Mouse (Mus musculus) CD8-positive naive resting alpha-beta T cell, adult 2 months (primary cell): ENCODE data around the gene Lekr1.

Experiments used
- DNase-seq, 2 experiments: peaks; one replicate each; pipeline ENCODE4 v3.0.0; 2022; ENCODE audit warnings: low read depth in 2 of 2, low spot score in 2 of 2

The Lekr1 gene

GRCm38 (mm10) chr3:65656451-65656850 lies 9.6 kb upstream of the Lekr1 start:
- DNase-seq, result no peak

GRCm38 (mm10) chr3:65656902-65657660 lies 8.9 kb upstream of the Lekr1 start:
- DNase-seq, result no peak

GRCm38 (mm10) chr3:65658081-65658612 lies 7.9 kb upstream of the Lekr1 start:
- DNase-seq, result no peak

GRCm38 (mm10) chr3:65658721-65659619 lies 7.1 kb upstream of the Lekr1 start:
- peak; percentile 61 to 67 for DNase-seq

- no peak for DNase-seq
Observed at GRCm38 (mm10) chr3:65659620-65659932, 6.5 kb upstream of the Lekr1 start.

- DNase-seq, result no peak
Observed at GRCm38 (mm10) chr3:65660336-65660735, 5.7 kb upstream of the Lekr1 start.

- no peak for DNase-seq
Observed at GRCm38 (mm10) chr3:65661731-65662130, 4.3 kb upstream of the Lekr1 start.

- DNase-seq, result peak; percentile 41 to 52
Observed at GRCm38 (mm10) chr3:65663176-65663575, 2.9 kb upstream of the Lekr1 start.

GRCm38 (mm10) chr3:65670216-65670615 lies 4.2 kb downstream of the Lekr1 start:
- DNase-seq, result no peak

GRCm38 (mm10) chr3:65673725-65674124 lies 7.7 kb downstream of the Lekr1 start:
- no peak for DNase-seq

- DNase-seq, result no peak
Observed at GRCm38 (mm10) chr3:65680612-65681011, 14.6 kb downstream of the Lekr1 start.

GRCm38 (mm10) chr3:65689705-65690104 lies 23.7 kb downstream of the Lekr1 start:
- DNase-seq, result no peak

GRCm38 (mm10) chr3:65690850-65691249 lies 24.8 kb downstream of the Lekr1 start:
- DNase-seq, result no peak

- DNase-seq, result no peak
Observed at GRCm38 (mm10) chr3:65699704-65700103, 33.7 kb downstream of the Lekr1 start.

GRCm38 (mm10) chr3:65714372-65714771 lies 48.3 kb downstream of the Lekr1 start:
- no peak for DNase-seq

- no peak for DNase-seq
Observed at GRCm38 (mm10) chr3:65717406-65717805, 51.4 kb downstream of the Lekr1 start.

- DNase-seq, result no peak
Observed at GRCm38 (mm10) chr3:65722897-65723296, 56.9 kb downstream of the Lekr1 start.

- DNase-seq, result no peak
Observed at GRCm38 (mm10) chr3:65723664-65724063, 57.6 kb downstream of the Lekr1 start.

GRCm38 (mm10) chr3:65737816-65738215 lies 71.8 kb downstream of the Lekr1 start:
- DNase-seq, result no peak

GRCm38 (mm10) chr3:65744936-65745335 lies 78.9 kb downstream of the Lekr1 start:
- no peak for DNase-seq

GRCm38 (mm10) chr3:65764511-65765508 lies 98.8 kb downstream of the Lekr1 start:
- no peak for DNase-seq
